Mouse (Mus musculus) thymus, adult 18-20 months (tissue): ENCODE data around the gene Plxna4.
"Not testable (repeated sequence)": the region's sequence is repeated elsewhere in the genome, so short reads cannot be mapped to it uniquely, and the experiment has no call there.

Experiments used
- DNase-seq, 2 experiments: peaks; one replicate each; pipeline ENCODE4 v3.0.0; 2022; ENCODE audit warnings: mixed read lengths in 2 of 2

The Plxna4 gene

GRCm38 (mm10) chr6:32533962-32534740 lies 53.8 kb downstream of the Plxna4 start:
- no peak for DNase-seq

DNA sequence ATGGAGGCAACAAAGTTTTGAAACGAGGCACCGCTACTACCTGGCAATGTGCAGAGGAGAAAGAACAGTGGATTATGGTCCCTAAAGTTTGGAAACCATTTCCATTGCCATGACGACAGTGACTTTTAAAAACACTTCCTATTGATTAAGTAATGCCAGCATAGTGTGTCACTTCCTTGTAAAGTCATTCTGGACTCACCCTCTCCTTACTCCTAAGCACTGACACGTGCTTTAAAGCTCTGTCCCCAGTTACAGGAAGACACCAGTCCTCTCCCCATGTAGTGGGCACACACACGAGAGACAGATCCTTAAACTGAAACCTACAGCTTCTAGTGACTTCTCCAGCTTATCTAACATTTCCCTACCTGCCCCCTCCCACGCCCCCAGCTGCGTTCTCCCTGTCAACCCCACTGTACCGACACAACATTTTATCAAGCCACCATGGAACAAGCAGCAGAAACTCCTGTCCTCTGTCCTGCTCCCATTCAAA lies 59.9 kb downstream of the Plxna4 start:
- no peak for DNase-seq

- DNase-seq, result no peak
Measured at GRCm38 (mm10) chr6:32527518-32527917, 60.5 kb downstream of the Plxna4 start.

- no peak for DNase-seq
Measured at GRCm38 (mm10) chr6:32526762-32527161, 61.2 kb downstream of the Plxna4 start.

- DNase-seq, result no peak
Measured at GRCm38 (mm10) chr6:32520097-32520496, 67.9 kb downstream of the Plxna4 start.

- DNase-seq, result no peak
Measured at GRCm38 (mm10) chr6:32518617-32519016, 69.4 kb downstream of the Plxna4 start.

GRCm38 (mm10) chr6:32514096-32514495 lies 73.9 kb downstream of the Plxna4 start:
- no peak for DNase-seq

DNA sequence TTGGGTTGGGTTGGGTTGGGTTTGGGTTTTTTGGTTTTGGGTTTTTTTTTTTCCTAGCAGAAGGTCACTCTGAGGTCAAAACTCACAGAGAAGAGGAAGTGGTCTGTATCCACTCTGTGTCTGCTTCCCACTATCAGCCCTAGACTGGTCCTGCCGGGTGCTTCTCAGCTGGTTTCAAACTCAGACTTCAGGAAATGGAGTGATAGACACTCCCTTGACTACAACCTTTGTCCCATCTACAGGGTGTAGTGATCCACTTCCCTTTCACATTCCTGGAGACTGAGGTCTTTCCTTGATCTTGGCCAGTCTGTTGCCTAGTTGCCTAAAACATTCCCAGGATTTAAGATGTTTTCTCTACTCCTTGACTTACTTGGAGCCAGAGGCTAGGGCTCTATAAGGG lies 76.0 kb downstream of the Plxna4 start:
- no peak for DNase-seq

- no peak for DNase-seq
Measured at GRCm38 (mm10) chr6:32510924-32511323, 77.1 kb downstream of the Plxna4 start.

GRCm38 (mm10) chr6:32510491-32510890 lies 77.5 kb downstream of the Plxna4 start:
- no peak for DNase-seq

- no peak for DNase-seq
Measured at GRCm38 (mm10) chr6:32509046-32509445, 78.9 kb downstream of the Plxna4 start.

DNA sequence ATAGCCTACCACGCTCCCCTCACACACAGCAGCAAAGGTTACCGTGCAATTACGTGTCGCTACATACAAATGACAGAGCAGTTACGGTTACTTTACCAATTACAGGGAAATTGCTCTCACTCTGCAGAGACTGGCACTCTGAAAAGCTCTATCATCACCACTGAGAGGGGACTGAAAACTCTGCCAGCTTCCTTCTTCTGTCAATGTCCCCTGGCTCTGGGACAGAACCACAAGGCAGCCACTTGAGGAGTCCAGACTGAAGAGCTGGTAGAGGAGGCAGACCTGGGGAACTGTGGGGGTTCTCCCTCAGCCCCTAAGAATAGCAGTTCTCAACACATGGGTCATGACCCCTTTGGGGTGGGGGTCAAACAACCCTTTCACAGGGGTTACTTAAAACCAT lies 83.0 kb downstream of the Plxna4 start:
- no peak for DNase-seq

- not testable (repeated sequence) for DNase-seq
Measured at GRCm38 (mm10) chr6:32501186-32501585, 86.8 kb downstream of the Plxna4 start.

DNA sequence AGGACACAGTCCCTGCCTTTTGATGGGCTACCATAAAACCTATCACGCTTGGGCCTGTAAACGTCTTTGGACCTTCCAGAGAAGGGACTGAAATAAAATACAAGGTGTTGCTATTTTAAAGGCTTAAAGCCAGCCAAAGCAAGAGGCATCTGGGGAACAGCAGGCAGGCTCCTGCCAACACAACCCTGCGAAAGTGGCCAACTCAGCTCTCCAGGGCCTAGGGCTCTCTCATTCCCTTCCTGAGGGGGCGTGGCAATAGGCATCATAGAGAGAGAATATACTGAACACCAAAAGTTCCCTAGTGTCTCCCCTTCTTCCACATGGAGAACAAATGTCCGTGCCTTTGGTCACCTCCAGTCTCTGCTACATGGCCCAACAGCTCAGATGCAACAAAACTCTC lies 89.9 kb downstream of the Plxna4 start:
- DNase-seq, result no peak

GRCm38 (mm10) chr6:32496109-32496508 lies 91.9 kb downstream of the Plxna4 start:
- no peak for DNase-seq

GRCm38 (mm10) chr6:32495532-32495931 lies 92.5 kb downstream of the Plxna4 start:
- no peak for DNase-seq

DNA sequence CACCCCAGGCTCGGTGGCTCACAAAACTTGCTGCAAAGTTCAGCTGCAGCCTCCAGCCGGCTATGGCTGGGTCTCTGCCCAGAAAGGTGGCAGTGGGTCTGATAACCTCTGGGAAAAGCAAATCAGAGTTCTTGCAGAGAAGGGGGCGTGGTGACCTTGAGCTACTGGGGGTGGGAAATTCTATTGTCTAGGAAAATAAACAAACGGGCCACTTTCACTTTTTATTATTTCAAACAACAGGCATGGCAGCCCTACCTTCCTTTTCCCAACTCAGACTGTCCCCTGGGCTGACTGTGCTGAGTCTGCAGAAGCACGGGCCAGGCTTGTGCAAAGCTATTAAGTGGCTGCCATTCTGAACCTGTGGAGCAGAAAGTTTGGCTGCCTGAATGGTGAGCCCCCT lies 94.4 kb downstream of the Plxna4 start:
- no peak for DNase-seq

- DNase-seq, result no peak
Measured at GRCm38 (mm10) chr6:32487121-32487520, 100.9 kb downstream of the Plxna4 start.

GRCm38 (mm10) chr6:32482469-32482868 lies 105.5 kb downstream of the Plxna4 start:
- DNase-seq, result no peak

DNA sequence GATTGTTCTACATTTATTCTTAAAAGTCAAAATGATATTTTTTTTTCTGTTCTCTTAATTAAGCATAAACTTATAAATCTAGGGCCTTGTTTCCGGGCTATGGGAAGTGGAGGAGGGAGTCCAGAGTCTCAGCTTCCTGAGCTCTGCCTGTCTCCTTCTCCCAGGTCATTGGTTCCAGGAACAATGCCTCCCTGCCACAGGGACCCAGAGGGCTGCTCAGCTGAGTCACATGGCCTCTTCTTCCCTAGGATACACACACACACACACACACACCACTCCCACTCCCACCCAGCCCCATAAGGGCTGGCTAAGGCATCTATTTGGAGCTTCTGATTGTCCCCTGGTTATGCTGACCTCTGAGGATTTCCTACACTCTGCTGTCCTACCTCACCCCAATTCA lies 107.3 kb downstream of the Plxna4 start:
- no peak for DNase-seq

DNA sequence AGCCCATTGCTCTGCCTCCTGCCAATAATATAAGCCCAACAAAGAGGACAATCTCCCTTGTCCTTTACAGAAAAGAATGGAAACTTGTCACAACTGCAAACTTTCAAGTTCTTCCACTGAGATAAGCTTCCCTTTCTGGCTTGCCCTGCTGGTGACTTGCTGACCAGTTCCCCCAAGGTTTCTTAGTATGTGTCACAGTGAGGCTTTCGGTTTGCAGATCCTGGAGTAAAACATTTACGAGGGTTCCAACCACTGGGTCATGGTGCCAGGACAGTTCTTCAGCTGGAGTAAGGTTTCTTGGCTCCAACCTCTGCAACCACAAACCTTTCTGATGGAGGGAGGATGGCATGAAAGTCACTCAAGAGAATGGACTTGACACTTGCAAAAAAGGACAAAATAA lies 108.2 kb downstream of the Plxna4 start:
- DNase-seq, result no peak

- DNase-seq, result no peak
Measured at GRCm38 (mm10) chr6:32479193-32479758, 108.7 kb downstream of the Plxna4 start.

- no peak for DNase-seq
Measured at GRCm38 (mm10) chr6:32475958-32476357, 112.0 kb downstream of the Plxna4 start.

GRCm38 (mm10) chr6:32472062-32472461 lies 115.9 kb downstream of the Plxna4 start:
- DNase-seq, result no peak

- no peak for DNase-seq
Measured at GRCm38 (mm10) chr6:32471639-32472038, 116.4 kb downstream of the Plxna4 start.
